Mouse (Mus musculus) liver, adult 2 months (tissue): ENCODE measurements around the gene Golim4.

Source experiments
- CTCF ChIP-seq: fragments of 200-500 bp; IDR thresholded peaks from 2 replicates; pipeline ENCODE4 v1.5.1; 2011; ENCODE audit warnings: low read depth, low read length, control low read depth
- POLR2A ChIP-seq: fragments of 200-500 bp; IDR thresholded peaks from 2 replicates; pipeline ENCODE4 v1.6.1; 2011; ENCODE audit warnings: low read length, control low read depth; ENCODE audit not compliant: insufficient read depth; ENCODE audit errors: extremely low read depth

GRCm38 (mm10) chr3:75912786-75913185 lies 44.0 kb downstream of the Golim4 start:
- TF ChIP-seq CTCF (no peak), POLR2A (no peak)
